Mouse (Mus musculus): Measurements from ENCODE around the gene Rad18. TPM values are rescaled to one million over a fixed set of nuclear protein-coding genes. Genes with fewer than 3 reads are reported as not detected.
"Not testable (repeated sequence)": the region's sequence is repeated elsewhere in the genome, so short reads cannot be mapped to it uniquely, and the experiment has no call there.

Rad18 gene
- polyA plus RNA-seq, 1 experiment from 2014 or later, result 14.3 TPM

GRCm38 (mm10) chr6:112720409-112721080, 24.1 kb upstream of the Rad18 start:
- no peak for ATAC-seq (ENCODE audit: low FRiP score, low read depth)
- Histone ChIP-seq H3K4me1 (replicated peaks) (no peaks in the 10 kb centered on the region), H3K27me3 (no peaks in the 10 kb centered on the region), H3K4me3 (no peak overlapping the region), H3K36me3 (peaks cover 23% of the 10 kb centered on the region), H3K9me3 (no peaks in the 10 kb centered on the region), H3K27ac (replicated peaks) (0 out of 2 replicates have a peak overlapping the region, but pooled peaks have one; percentile 30), H3K9ac (no peak overlapping the region), H3K4me2 (no peak overlapping the region)
- 75% methylated on average over 5 of the region's 5 CpGs for WGBS

DNA sequence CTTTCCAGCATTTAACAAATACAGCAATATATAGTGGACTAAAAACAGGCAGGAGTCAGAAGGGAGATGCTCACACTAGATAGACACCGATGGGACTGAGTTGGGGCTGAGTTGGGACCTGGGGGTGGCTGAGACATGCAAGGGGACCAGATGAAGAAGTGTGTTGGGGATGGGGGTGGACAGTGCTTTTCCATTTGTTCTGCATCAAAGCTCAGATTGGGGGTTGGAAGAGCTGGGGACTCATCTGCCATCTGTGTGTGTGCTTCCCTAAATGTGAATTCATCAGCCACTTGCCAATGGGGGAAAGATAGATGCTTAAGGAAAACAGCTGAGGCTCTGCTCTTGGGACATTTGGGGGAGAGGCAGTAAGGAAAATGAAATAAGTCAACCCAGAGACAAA, 23.5 kb upstream of the Rad18 start:
- Histone ChIP-seq H3K36me3 (peaks cover 18% of the 10 kb centered on the region), H3K4me1 (replicated peaks) (no peaks in the 10 kb centered on the region), H3K9me3 (no peaks in the 10 kb centered on the region), H3K27ac (replicated peaks) (0 out of 2 replicates have a peak overlapping the region, but pooled peaks have one; percentile 30), H3K4me2 (no peak overlapping the region), H3K9ac (no peak overlapping the region), H3K4me3 (no peak overlapping the region), H3K27me3 (no peaks in the 10 kb centered on the region)
- 59% methylated on average over 1 of the region's 1 CpGs for WGBS
- no peak for ATAC-seq (ENCODE audit: low FRiP score, low read depth)

- H3K9me3 ChIP-seq, result no peaks in the 10 kb centered on the region
- H3K36me3 ChIP-seq, result peaks cover 9% of the 10 kb centered on the region; the same call in 1 of the 2 replicates
- H3K27me3 ChIP-seq, result no peaks in the 10 kb centered on the region
- H3K4me1 ChIP-seq (replicated peaks), result no peaks in the 10 kb centered on the region
- H3K27ac ChIP-seq (replicated peaks), result no peak overlapping the region
- H3K4me3 ChIP-seq, result no peak overlapping the region
- no peak overlapping the region for H3K9ac ChIP-seq
- no peak overlapping the region for H3K4me2 ChIP-seq
- no peak for ATAC-seq (ENCODE audit: low FRiP score, low read depth)
- WGBS, result 62% methylated on average over 5 of the region's 5 CpGs
Measured at GRCm38 (mm10) chr6:112717168-112717567, 20.7 kb upstream of the Rad18 start.

DNA sequence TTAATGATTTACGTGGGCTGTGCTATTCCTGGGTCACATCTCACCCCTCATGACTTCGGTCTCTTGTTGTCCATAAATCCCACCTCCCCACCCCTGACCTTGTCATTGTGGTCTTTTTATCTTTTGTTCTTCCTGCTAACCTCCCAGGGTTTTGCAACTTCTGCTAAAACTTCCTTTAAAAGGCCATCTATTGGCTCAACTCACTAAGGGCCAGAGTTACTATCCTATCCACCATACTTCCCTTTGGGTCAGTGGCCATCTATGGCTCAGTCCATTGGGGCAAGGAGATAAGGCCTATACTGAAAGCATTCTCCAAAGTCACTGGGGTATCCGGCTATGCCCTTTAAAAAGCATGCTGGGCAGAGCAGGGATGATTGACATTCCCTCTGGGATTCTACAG, 17.5 kb upstream of the Rad18 start:
- Histone ChIP-seq H3K36me3 (no peaks in the 10 kb centered on the region), H3K9me3 (no peaks in the 10 kb centered on the region), H3K27me3 (no peaks in the 10 kb centered on the region), H3K4me1 (replicated peaks) (no peaks in the 10 kb centered on the region), H3K9ac (no peak overlapping the region), H3K4me3 (no peak overlapping the region), H3K4me2 (no peak overlapping the region), H3K27ac (replicated peaks) (no peak overlapping the region)
- ATAC-seq (ENCODE audit: low FRiP score, low read depth), result no peak
- WGBS, result 78% methylated on average over 3 of the region's 3 CpGs

- 93% methylated on average over 4 of the region's 4 CpGs for WGBS
- H3K4me1 ChIP-seq (replicated peaks); H3K36me3 ChIP-seq; H3K9me3 ChIP-seq; H3K4me3 ChIP-seq; H3K9ac ChIP-seq; H3K4me2 ChIP-seq; ATAC-seq (ENCODE audit: low FRiP score, low read depth); H3K27me3 ChIP-seq; H3K27ac ChIP-seq (replicated peaks): not testable (repeated sequence)
Measured at GRCm38 (mm10) chr6:112702296-112702695, 5.8 kb upstream of the Rad18 start.

DNA sequence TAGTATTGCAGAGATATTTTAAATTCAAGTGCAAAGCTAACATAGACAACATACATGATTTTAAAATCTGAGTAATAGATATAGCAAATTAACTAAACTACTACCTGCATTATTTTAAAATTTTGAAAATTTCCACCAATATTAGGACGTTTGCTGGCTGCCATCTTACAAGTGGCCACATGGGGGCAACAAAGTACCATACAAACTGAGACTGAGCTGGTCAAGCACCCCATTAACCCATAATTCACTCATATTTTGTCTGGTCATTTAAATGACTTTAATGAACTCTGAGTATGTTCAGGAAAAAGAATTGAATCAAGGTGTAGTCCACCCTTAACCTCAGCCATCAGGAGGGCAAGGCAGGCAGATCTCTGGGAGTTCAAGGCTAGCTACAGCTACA, 3.9 kb upstream of the Rad18 start:
- Histone ChIP-seq H3K36me3 (no peaks in the 10 kb centered on the region), H3K9ac (no peak overlapping the region), H3K4me3 (no peak overlapping the region), H3K9me3 (no peaks in the 10 kb centered on the region), H3K27ac (replicated peaks) (no peak overlapping the region), H3K4me2 (no peak overlapping the region), H3K27me3 (peaks cover 7% of the 10 kb centered on the region; the same call in 1 of the 2 replicates), H3K4me1 (replicated peaks) (peaks cover 12% of the 10 kb centered on the region)
- ATAC-seq (ENCODE audit: low FRiP score, low read depth), result no peak
- 0% methylated on average over 1 of the region's 1 CpGs for WGBS

- H3K4me2 ChIP-seq, result no peak overlapping the region
- H3K27ac ChIP-seq (replicated peaks), result no peak overlapping the region
- H3K9me3 ChIP-seq, result no peaks in the 10 kb centered on the region
- H3K27me3 ChIP-seq, result peaks cover 7% of the 10 kb centered on the region; the same call in 1 of the 2 replicates
- 69% methylated on average over 1 of the region's 1 CpGs for WGBS
- peaks cover 12% of the 10 kb centered on the region for H3K4me1 ChIP-seq (replicated peaks)
- no peak overlapping the region for H3K4me3 ChIP-seq
- no peaks in the 10 kb centered on the region for H3K36me3 ChIP-seq
- no peak for ATAC-seq (ENCODE audit: low FRiP score, low read depth)
- no peak overlapping the region for H3K9ac ChIP-seq
Measured at GRCm38 (mm10) chr6:112699115-112699514, 2.6 kb upstream of the Rad18 start.

GRCm38 (mm10) chr6:112694492-112694891, 2.0 kb downstream of the Rad18 start:
- ATAC-seq (ENCODE audit: low FRiP score, low read depth), result no peak
- Histone ChIP-seq H3K27ac (replicated peaks) (no peak overlapping the region), H3K9me3 (no peaks in the 10 kb centered on the region), H3K4me1 (replicated peaks) (peaks cover 12% of the 10 kb centered on the region), H3K4me2 (no peak overlapping the region), H3K36me3 (no peaks in the 10 kb centered on the region), H3K27me3 (peaks cover 7% of the 10 kb centered on the region; the same call in 1 of the 2 replicates), H3K9ac (no peak overlapping the region), H3K4me3 (no peak overlapping the region)
- WGBS, result 94% methylated on average over 5 of the region's 5 CpGs

GRCm38 (mm10) chr6:112691523-112691922, 5.0 kb downstream of the Rad18 start:
- 100% methylated on average over 1 of the region's 1 CpGs for WGBS
- H3K4me2 ChIP-seq, result no peak overlapping the region
- H3K36me3 ChIP-seq, result no peaks in the 10 kb centered on the region
- no peaks in the 10 kb centered on the region for H3K27me3 ChIP-seq
- no peak overlapping the region for H3K27ac ChIP-seq (replicated peaks)
- H3K4me1 ChIP-seq (replicated peaks), result peaks cover 7% of the 10 kb centered on the region
- H3K9ac ChIP-seq, result no peak overlapping the region
- H3K4me3 ChIP-seq, result no peak overlapping the region
- no peaks in the 10 kb centered on the region for H3K9me3 ChIP-seq
- no peak for ATAC-seq (ENCODE audit: low FRiP score, low read depth)

DNA sequence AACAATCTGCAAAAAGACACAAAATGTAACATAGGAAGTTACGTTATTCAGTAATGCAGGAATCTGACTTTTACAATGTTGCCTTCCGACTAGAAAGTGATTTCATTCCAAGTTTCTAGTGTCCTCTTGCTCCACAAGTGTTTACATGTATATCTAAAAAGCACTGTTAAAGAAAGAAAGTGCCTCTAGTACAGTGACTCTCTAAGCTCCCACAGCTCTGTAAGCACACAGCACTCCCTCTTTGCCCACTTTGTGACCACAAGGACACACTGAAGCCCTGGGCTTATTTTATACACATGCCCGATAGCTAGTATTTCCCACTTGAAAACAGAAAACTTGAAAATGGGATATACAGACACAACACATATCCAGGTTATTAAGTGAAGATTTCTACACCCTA, 8.5 kb downstream of the Rad18 start:
- Histone ChIP-seq H3K9me3 (no peaks in the 10 kb centered on the region), H3K27ac (replicated peaks) (no peak overlapping the region), H3K4me2 (no peak overlapping the region), H3K27me3 (no peaks in the 10 kb centered on the region), H3K4me1 (replicated peaks) (no peaks in the 10 kb centered on the region), H3K36me3 (no peaks in the 10 kb centered on the region), H3K9ac (no peak overlapping the region), H3K4me3 (no peak overlapping the region)
- WGBS, result 90% methylated on average over 3 of the region's 3 CpGs
- no peak for ATAC-seq (ENCODE audit: low FRiP score, low read depth)

- no peak overlapping the region for H3K9ac ChIP-seq
- H3K27me3 ChIP-seq, result no peaks in the 10 kb centered on the region
- no peaks in the 10 kb centered on the region for H3K9me3 ChIP-seq
- WGBS, result 86% methylated on average over 7 of the region's 7 CpGs
- no peak for ATAC-seq (ENCODE audit: low FRiP score, low read depth)
- H3K4me1 ChIP-seq (replicated peaks), result no peaks in the 10 kb centered on the region
- H3K4me2 ChIP-seq, result no peak overlapping the region
- H3K36me3 ChIP-seq, result no peaks in the 10 kb centered on the region
- no peak overlapping the region for H3K4me3 ChIP-seq
- H3K27ac ChIP-seq (replicated peaks), result no peak overlapping the region
Measured at GRCm38 (mm10) chr6:112686485-112686884, 10.0 kb downstream of the Rad18 start.

DNA sequence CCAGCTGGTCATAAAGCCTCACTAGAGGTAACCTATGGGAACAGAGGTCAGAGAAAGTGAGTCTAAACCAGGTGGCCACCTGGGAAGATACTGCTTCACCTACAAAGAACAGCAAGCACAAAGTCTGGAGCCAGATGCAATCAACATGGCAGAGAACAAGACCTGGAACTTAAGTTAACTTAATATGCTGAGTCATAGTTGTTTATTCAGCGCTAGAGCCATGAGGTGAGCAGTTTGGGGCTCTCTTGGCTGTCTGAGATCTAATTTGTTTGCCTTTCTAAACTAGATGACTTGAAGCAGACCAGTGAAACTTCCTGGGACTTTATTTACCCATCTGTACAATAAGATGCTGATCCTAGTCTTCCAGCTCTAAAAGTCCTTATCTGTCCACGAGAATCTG, 12.4 kb downstream of the Rad18 start:
- H3K27me3 ChIP-seq, result no peaks in the 10 kb centered on the region
- H3K4me3 ChIP-seq, result no peak overlapping the region
- H3K36me3 ChIP-seq, result no peaks in the 10 kb centered on the region
- no peaks in the 10 kb centered on the region for H3K4me1 ChIP-seq (replicated peaks)
- ATAC-seq (ENCODE audit: low FRiP score, low read depth), result no peak
- no peak overlapping the region for H3K27ac ChIP-seq (replicated peaks)
- no peak overlapping the region for H3K4me2 ChIP-seq
- WGBS, result 86% methylated on average over 2 of the region's 2 CpGs
- H3K9ac ChIP-seq, result no peak overlapping the region
- H3K9me3 ChIP-seq, result no peaks in the 10 kb centered on the region

DNA sequence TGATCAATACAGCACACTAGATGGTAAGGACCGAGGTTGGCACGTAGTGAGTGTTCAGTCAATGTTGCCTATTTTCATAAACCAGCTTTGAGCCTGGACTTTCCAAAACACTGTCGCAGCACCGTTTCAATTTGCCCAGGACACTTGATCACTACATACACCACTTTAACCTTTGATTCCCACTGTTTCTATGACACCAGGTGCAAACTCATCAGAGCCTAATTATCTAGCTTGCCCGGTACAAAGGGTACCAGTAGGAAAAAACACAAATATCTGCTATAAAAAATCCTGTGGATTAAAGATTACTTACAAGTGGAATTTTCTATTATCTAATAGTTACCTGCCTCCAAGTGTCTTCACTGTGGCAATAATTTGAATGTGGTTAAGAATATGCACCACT, 64.4 kb downstream of the Rad18 start:
- no peak for ATAC-seq (ENCODE audit: low FRiP score, low read depth)

More for the DNA sequence above, 64.4 kb downstream of the Rad18 start:
- H3K9me3 ChIP-seq, result no peaks in the 10 kb centered on the region
- H3K4me1 ChIP-seq (replicated peaks), result no peaks in the 10 kb centered on the region
- no peak overlapping the region for H3K27ac ChIP-seq (replicated peaks)
- no peak overlapping the region for H3K4me2 ChIP-seq
- no peaks in the 10 kb centered on the region for H3K36me3 ChIP-seq
- WGBS, result 89% methylated on average over 5 of the region's 5 CpGs
- H3K4me3 ChIP-seq, result no peak overlapping the region
- H3K9ac ChIP-seq, result no peak overlapping the region
- no peaks in the 10 kb centered on the region for H3K27me3 ChIP-seq
